8 mouse cellular contexts compared by ENCODE assay signal in genomic region chr7:64326892-64327291, GRCm38 (mm10). TPM values are rescaled to one million over a fixed set of nuclear protein-coding genes. Genes with fewer than 3 reads are reported as not detected.
DNase-seq lines count a peak whose midpoint lies in the region; ATAC-seq and TF ChIP-seq lines count a peak whose summit lies in the region.

No protein-coding gene starts in this region.

- no peak overlapping the region for H3K4me3 ChIP-seq in kidney, embryonic 14.5 days (ENCODE audit: low read length)
- H3K4me3 ChIP-seq in liver, adult 2 months (ENCODE audit: insufficient read depth, low read depth, low read length): no peak overlapping the region

- no peaks in the 10 kb centered on the region for H3K9me3 ChIP-seq in kidney, embryonic 14.5 days (ENCODE audit: control insufficient read depth, low read length)

- no peak overlapping the region for H3K9ac ChIP-seq in kidney, embryonic 14.5 days (ENCODE audit: low read depth, low read length)
- H3K9ac ChIP-seq in liver, adult 2 months (ENCODE audit: low read depth, low read length): no peak overlapping the region

- H3K36me3 ChIP-seq in kidney, embryonic 14.5 days (ENCODE audit: control insufficient read depth, insufficient read depth, low read length): no peaks in the 10 kb centered on the region; the same call in 1 of the 2 replicates
- H3K36me3 ChIP-seq in liver, adult 2 months (ENCODE audit: control insufficient read depth, insufficient read depth, low read length): peaks cover 46% of the 10 kb centered on the region

- no peak for TF ChIP-seq POLR2A in liver, adult 2 months (IDR thresholded peaks at IDR 0.05; ENCODE audit: extremely low read depth, insufficient read depth, low read length)

- H3K4me1 ChIP-seq in kidney, embryonic 14.5 days (ENCODE audit: control insufficient read depth, insufficient read depth, low read length): no peaks in the 10 kb centered on the region
- no peaks in the 10 kb centered on the region for H3K4me1 ChIP-seq in liver, adult 2 months (ENCODE audit: control insufficient read depth, insufficient read depth, low read length)

- H3K4me2 ChIP-seq in kidney, embryonic 14.5 days (replicated peaks; ENCODE audit: low read depth, low read length): no peak overlapping the region

- H3K27me3 ChIP-seq in kidney, embryonic 14.5 days (ENCODE audit: control insufficient read depth, insufficient read depth, low read length): no peaks in the 10 kb centered on the region
- no peaks in the 10 kb centered on the region for H3K27me3 ChIP-seq in liver, adult 2 months (ENCODE audit: control insufficient read depth, insufficient read depth, low read length)

- no peak overlapping the region for H3K27ac ChIP-seq in kidney, embryonic 14.5 days (ENCODE audit: low read depth, low read length)
- no peak overlapping the region for H3K27ac ChIP-seq in liver, adult 2 months (replicated peaks; ENCODE audit: insufficient read depth, low read depth, low read length)

- TF ChIP-seq CTCF in liver, adult 2 months (IDR thresholded peaks at IDR 0.05; ENCODE audit: low read depth, low read length): peak; percentile 87

- no peaks in the 10 kb centered on the region for H3K79me2 ChIP-seq in liver, adult 2 months (ENCODE audit: control insufficient read depth, insufficient read depth, low read length)

- DNase-seq in 3T3-L1 (ENCODE audit: low read depth, low spot score): peak; percentile 85
- DNase-seq in adrenal gland, adult 2 months: peak; percentile 85
- peak; percentile 71 for DNase-seq in embryo, embryonic 9.5 days (ENCODE audit: extremely low spot score)
- peak; percentile 49 for DNase-seq in liver, adult 2 months (ENCODE audit: extremely low read depth, low read depth, low spot score)
- peak; percentile 65 to 82 for DNase-seq in spleen, postnatal 14 days (ENCODE audit: low spot score in 2 of 2)

- peak; percentile 99 for ATAC-seq in granulocyte monocyte progenitor cell, adult 5-6 weeks (replicated peaks; ENCODE audit: poor library complexity, severe bottlenecking)
- peak; percentile 71 for ATAC-seq in kidney, embryonic 14.5 days (ENCODE audit: low FRiP score, low TSS enrichment)
- ATAC-seq in monocyte, adult 5-6 weeks (replicated peaks; ENCODE audit: insufficient number of reproducible peaks, low FRiP score, low TSS enrichment, poor library complexity, severe bottlenecking): peak; percentile 90

- WGBS in kidney, embryonic 14.5 days: 41% methylated on average over 1 of the region's 1 CpGs
- WGBS in liver, adult 2 months: 4% methylated on average over 1 of the region's 1 CpGs

RNA-seq across cellular contexts. Expression of gene Mtmr10, which starts 39.4 kb away (rescaled TPM):
- 10 to 100 TPM; 27.3 to 29.0 TPM for total RNA-seq in adrenal gland, adult 2 months (2021)
- 4.2 and 5.2 TPM in 2 replicates for polyA plus RNA-seq in adrenal gland, adult 2 months (2012; rRNA removed)
- total RNA-seq in granulocyte monocyte progenitor cell, adult 5-6 weeks (2014; fragmentation: Nextera tagmentation): 3.5 and 7.8 TPM in 2 replicates
- 3.5 and 4.5 TPM in 2 replicates for total RNA-seq in granulocyte monocyte progenitor cell, adult 5-6 weeks (2017)
- polyA plus RNA-seq in kidney, embryonic 14.5 days (2014; fragmentation: Nextera tagmentation; extraction: Ambion mirVana): 5.8 and 12.5 TPM in 2 replicates
- 18.6 and 23.1 TPM in 2 replicates for total RNA-seq in liver, adult 2 months (2014; rRNA removed)
- 7.0 and 7.1 TPM in 2 replicates for polyA plus RNA-seq in liver, adult 2 months (2012; rRNA removed)
- total RNA-seq in monocyte, adult 5-6 weeks (2017): 11.8 to 19.1 TPM (median 13.2 TPM) in 3 replicates

RNA-seq across cellular contexts. Expression of gene Fan1, which starts 47.0 kb away (rescaled TPM):
- 1 to 10 TPM; 4.7 to 8.9 TPM for total RNA-seq in adrenal gland, adult 2 months (2021)
- polyA plus RNA-seq in adrenal gland, adult 2 months (2012; rRNA removed): 2.0 and 2.6 TPM in 2 replicates
- total RNA-seq in granulocyte monocyte progenitor cell, adult 5-6 weeks (2014; fragmentation: Nextera tagmentation): 0.75 and 1.4 TPM in 2 replicates
- total RNA-seq in granulocyte monocyte progenitor cell, adult 5-6 weeks (2017): 4.5 and 6.0 TPM in 2 replicates
- polyA plus RNA-seq in kidney, embryonic 14.5 days (2014; fragmentation: Nextera tagmentation; extraction: Ambion mirVana): 6.6 and 9.8 TPM in 2 replicates
- 5.4 and 6.0 TPM in 2 replicates for total RNA-seq in liver, adult 2 months (2014; rRNA removed)
- polyA plus RNA-seq in liver, adult 2 months (2012; rRNA removed): 1.9 and 2.1 TPM in 2 replicates
- 2.0 to 7.4 TPM (median 3.9 TPM) in 3 replicates for total RNA-seq in monocyte, adult 5-6 weeks (2017)
